ENCODE assay signal across 15 mouse cellular contexts in genomic region chr14:115414545-115414944, GRCm38 (mm10).
DNase-seq lines count a peak whose midpoint lies in the region.
"Had no signal": no experiment of that assay in that cellular context is flagged by ENCODE, and none has a peak within 500 bp of the region (broad histone marks: within the 10 kb centered on the region; RNA-seq: fewer than 3 reads in every experiment).

No protein-coding gene starts in this region.

- DNase-seq in embryo, embryonic 10 days (ENCODE audit: low spot score), result peak; percentile 11
- no peak for DNase-seq in embryo, embryonic 10.5 days (ENCODE audit: low spot score)
- peak; percentile 45 for DNase-seq in kidney, adult 9 months
- no peak for DNase-seq in kidney, postnatal 10 days
- DNase-seq in retina, postnatal 1 day, result peak; percentile 24
- no peak for DNase-seq in retina, embryonic 14.5 days (ENCODE audit: low spot score)
- DNase-seq in spleen, postnatal 36 days (ENCODE audit: low spot score in 2 of 2), result no peak
- DNase-seq in heart, adult 11 months, result no peak
- DNase-seq: adrenal gland, adult 8-10 months; cerebellum, adult 11-12 months; cerebellum, postnatal 14 days; forebrain, postnatal 0 days; gastrocnemius, postnatal 25 days; heart, adult 2 months; heart, postnatal 14 days had no signal

Comparison
In these comparisons a context has a peak if more than half of its experiments do, and no peak if none do; other contexts are left out.
1. DNase-seq: peak in embryo, embryonic 10 days (single experiment), kidney, adult 9 months (single experiment) and retina, postnatal 1 day (single experiment); none in embryo, embryonic 10.5 days (single experiment), kidney, postnatal 10 days (single experiment), retina, embryonic 14.5 days (single experiment), spleen, postnatal 36 days (0 of 2) and heart, adult 11 months (single experiment).